Mouse (Mus musculus) midbrain, embryonic 14.5 days (tissue): Measurements from ENCODE around the gene Gins2. TPM values are rescaled to one million over a fixed set of nuclear protein-coding genes. Genes with fewer than 3 reads are reported as not detected.
A peak's percentile ranks its signal among the peaks of the same experiment; 100 is the strongest.

Experiments
- ATAC-seq: fragments of 200-750 bp; cut with Nextera tagmentation; 2 replicates; pipeline ENCODE4 v1.8.0; 2017; ENCODE audit warnings: moderate number of reproducible peaks, moderate library complexity; ENCODE audit not compliant: low FRiP score, low TSS enrichment
- DNase-seq: peaks from one replicate; pipeline ENCODE4 v3.0.0-alpha.2; 2015
- H3K27ac ChIP-seq: fragments of 300-500 bp; sonication (generic); replicated peaks from 2 replicates; pipeline ENCODE4 v1.5.1; 2014; ENCODE audit warnings: mild to moderate bottlenecking, low read depth, low read length, moderate library complexity
- H3K27me3 ChIP-seq: fragments of 300-500 bp; sonication (generic); 2 replicates; pipeline ENCODE4 v1.6.1; 2014; ENCODE audit warnings: low read length, control low read depth, mixed read lengths; ENCODE audit not compliant: control insufficient read depth, insufficient read depth
- H3K36me3 ChIP-seq: fragments of 300-500 bp; sonication (generic); 2 replicates; pipeline ENCODE4 v1.6.1; 2014; ENCODE audit warnings: low read length, control low read depth; ENCODE audit not compliant: control insufficient read depth, insufficient read depth
- H3K4me1 ChIP-seq: fragments of 300-500 bp; sonication (generic); 2 replicates; pipeline ENCODE4 v1.6.1; 2014; ENCODE audit warnings: mild to moderate bottlenecking, antibody characterized with exemption, low read length, control low read depth; ENCODE audit not compliant: control insufficient read depth, insufficient read depth
- H3K4me2 ChIP-seq: fragments of 300-500 bp; sonication (generic); 2 replicates; pipeline ENCODE4 v1.6.1; 2014; ENCODE audit warnings: mild to moderate bottlenecking, low read length, moderate library complexity
- H3K4me3 ChIP-seq: fragments of 300-500 bp; sonication (generic); replicated peaks from 2 replicates; pipeline ENCODE4 v1.5.1; 2014; ENCODE audit warnings: low read depth, low read length
- H3K9ac ChIP-seq: fragments of 300-500 bp; sonication (generic); replicated peaks from 2 replicates; pipeline ENCODE4 v1.6.1; 2014; ENCODE audit warnings: mild to moderate bottlenecking, low read length, moderate library complexity
- H3K9me3 ChIP-seq: fragments of 300-500 bp; sonication (generic); 2 replicates; pipeline ENCODE4 v1.6.1; 2016; ENCODE audit warnings: low read length, control low read depth, mixed read lengths; ENCODE audit not compliant: control insufficient read depth
- WGBS: fragments of 180-500 bp; shearing (Covaris S2); extraction: QIAGEN DNeasy Blood & Tissue Kit; methylation state at CpG from one replicate; pipeline ENCODE4 v1.1.7; 2014; 5-methylcytosine and 5-hydroxymethylcytosine counted together
- polyA plus RNA-seq: library from polyadenylated mRNA; unstranded; fragments of >200 nt; fragmentation: Nextera tagmentation; extraction: Ambion mirVana; gene quantifications from 2 replicates; pipeline ENCODE4 v1.2.1, GENCODE M21; 2014

Gins2 gene
- polyA plus RNA-seq, 1 experiment from 2014 or later = 23.7 TPM

GRCm38 (mm10) chr8:120591587-120592292 lies 2.6 kb upstream of the Gins2 start:
- no peak overlapping the region for H3K4me3 ChIP-seq
- no peak overlapping the region for H3K4me2 ChIP-seq
- ATAC-seq = no peak
- H3K27ac ChIP-seq = no peak overlapping the region
- H3K4me1 ChIP-seq = peaks cover 4% of the 10 kb centered on the region
- H3K9ac ChIP-seq = no peak overlapping the region
- 85% methylated on average over 10 of the region's 10 CpGs for WGBS
- H3K27me3 ChIP-seq = no peaks in the 10 kb centered on the region
- no peaks in the 10 kb centered on the region for H3K9me3 ChIP-seq
- no peaks in the 10 kb centered on the region for H3K36me3 ChIP-seq
- no peak for DNase-seq

- H3K27ac ChIP-seq = peak overlapping the region; percentile 70; the same call in 1 of the 2 replicates
- H3K27me3 ChIP-seq = no peaks in the 10 kb centered on the region
- peaks cover 4% of the 10 kb centered on the region for H3K4me1 ChIP-seq
- no peak for DNase-seq
- H3K36me3 ChIP-seq = no peaks in the 10 kb centered on the region
- 61% methylated on average over 2 of the region's 2 CpGs for WGBS
- no peaks in the 10 kb centered on the region for H3K9me3 ChIP-seq
- H3K9ac ChIP-seq = peak overlapping the region; percentile 42; the same call in 1 of the 2 replicates
- peak overlapping the region; percentile 90 for H3K4me2 ChIP-seq
- peak overlapping the region; percentile 54 for H3K4me3 ChIP-seq
- ATAC-seq = no peak
Observed at GRCm38 (mm10) chr8:120589921-120590320, 817 bp upstream of the Gins2 start.

DNA sequence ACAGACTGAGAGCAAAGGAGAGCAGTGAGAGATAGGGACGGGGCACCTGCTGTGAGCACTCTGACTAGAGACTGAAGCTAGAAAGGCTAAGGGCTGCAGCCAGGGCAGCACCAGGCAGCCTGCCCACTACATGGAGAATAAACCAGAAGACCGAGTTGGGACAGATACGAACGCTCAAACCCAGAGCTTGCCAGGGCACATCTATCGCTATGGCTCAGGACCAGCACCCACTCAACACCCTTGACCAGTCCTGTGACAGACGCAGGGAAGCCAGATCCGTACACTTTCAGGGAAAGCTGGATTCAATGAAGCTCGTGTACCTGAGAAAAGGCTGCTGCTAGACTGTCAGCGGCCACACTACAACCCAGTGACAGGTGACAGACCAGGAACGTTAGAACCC lies 3.6 kb downstream of the Gins2 start:
- no peak overlapping the region for H3K4me3 ChIP-seq
- no peak for ATAC-seq
- H3K4me1 ChIP-seq = peaks cover 4% of the 10 kb centered on the region
- H3K27me3 ChIP-seq = no peaks in the 10 kb centered on the region
- no peak for DNase-seq
- no peak overlapping the region for H3K4me2 ChIP-seq
- H3K9me3 ChIP-seq = no peaks in the 10 kb centered on the region
- WGBS = 95% methylated on average over 10 of the region's 10 CpGs
- H3K9ac ChIP-seq = no peak overlapping the region
- no peak overlapping the region for H3K27ac ChIP-seq
- peaks cover 16% of the 10 kb centered on the region for H3K36me3 ChIP-seq

DNA sequence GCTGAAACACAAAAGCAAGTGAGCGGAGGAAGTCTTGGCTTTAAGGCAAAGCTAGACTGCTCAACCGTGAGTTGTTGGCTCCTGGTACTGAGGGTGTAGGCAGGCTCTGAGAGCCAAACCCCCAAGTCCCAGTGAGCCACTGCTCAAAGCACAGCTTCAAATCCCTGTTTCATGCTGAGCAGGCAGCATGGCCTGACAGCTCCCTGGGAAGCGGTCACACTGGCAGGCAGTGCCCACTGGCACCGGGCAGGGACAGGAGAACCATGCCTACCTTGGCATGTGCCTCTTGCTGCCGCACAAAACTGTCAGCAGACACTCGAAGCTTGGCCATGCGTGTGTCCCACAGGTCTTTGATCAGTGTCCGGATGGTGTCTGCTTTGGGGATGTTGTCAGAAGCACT lies 7.3 kb downstream of the Gins2 start:
- H3K36me3 ChIP-seq = peaks cover 52% of the 10 kb centered on the region
- H3K4me3 ChIP-seq = no peak overlapping the region
- DNase-seq (no peak), ATAC-seq (no peak)
- no peaks in the 10 kb centered on the region for H3K27me3 ChIP-seq
- no peak overlapping the region for H3K9ac ChIP-seq
- 88% methylated on average over 8 of the region's 8 CpGs for WGBS
- no peak overlapping the region for H3K27ac ChIP-seq
- no peaks in the 10 kb centered on the region for H3K4me1 ChIP-seq
- H3K9me3 ChIP-seq = no peaks in the 10 kb centered on the region
- H3K4me2 ChIP-seq = no peak overlapping the region

DNA sequence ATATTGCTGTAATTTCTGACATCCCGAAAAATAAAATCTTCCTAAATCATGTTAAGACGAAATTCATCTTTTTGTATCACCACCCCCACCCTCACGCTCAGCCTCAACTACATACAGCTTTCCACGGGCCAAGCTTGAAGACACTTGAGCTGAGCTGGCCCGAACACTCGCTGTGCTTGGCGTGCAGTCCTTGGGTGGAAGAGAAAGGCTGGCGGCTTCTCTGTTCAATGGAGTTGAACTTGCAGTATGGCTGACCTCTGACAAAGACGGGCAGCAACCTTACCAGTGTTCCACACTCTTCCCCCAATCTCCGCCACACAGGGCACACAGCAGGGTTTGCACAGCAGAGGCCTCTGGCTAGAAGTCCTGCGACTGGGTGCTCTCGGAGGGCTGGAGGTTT lies 7.8 kb downstream of the Gins2 start:
- Histone ChIP-seq H3K27ac (no peak overlapping the region), H3K9ac (no peak overlapping the region), H3K4me2 (no peak overlapping the region), H3K4me1 (no peaks in the 10 kb centered on the region), H3K36me3 (peaks cover 57% of the 10 kb centered on the region), H3K27me3 (no peaks in the 10 kb centered on the region), H3K4me3 (no peak overlapping the region), H3K9me3 (no peaks in the 10 kb centered on the region)
- DNase-seq (no peak), ATAC-seq (no peak)
- 92% methylated on average over 12 of the region's 12 CpGs for WGBS

DNA sequence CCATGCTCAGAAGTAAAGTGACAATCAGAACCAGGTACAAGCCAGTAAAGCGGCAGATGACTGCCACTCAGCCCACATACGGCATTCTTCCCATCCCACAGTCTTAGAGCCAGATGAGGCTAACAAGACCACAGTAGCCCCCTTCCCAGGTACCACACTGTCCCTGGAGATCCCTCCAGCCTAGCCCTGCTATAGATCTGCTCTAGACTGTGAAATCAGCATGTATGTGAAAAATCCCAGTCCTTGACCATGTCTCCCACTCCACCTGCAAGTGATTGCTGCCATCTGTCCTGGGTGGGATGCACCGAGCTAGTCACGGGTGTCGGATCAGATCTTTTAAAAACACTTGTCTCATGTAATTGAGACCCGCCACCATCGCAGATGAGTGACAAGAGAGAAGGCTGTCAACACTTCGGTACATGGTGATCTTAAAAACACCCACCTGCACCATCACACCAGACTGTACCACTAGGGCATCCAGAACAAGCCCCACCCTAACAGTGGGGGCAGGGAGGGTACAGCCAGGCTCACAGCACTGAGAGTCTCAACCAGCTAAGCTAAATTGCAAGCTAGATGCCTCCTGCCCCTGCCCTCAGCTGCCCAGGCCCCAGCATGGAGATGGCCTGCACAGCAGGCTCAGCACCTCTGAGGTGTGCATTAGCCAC lies 8.6 kb downstream of the Gins2 start:
- Histone ChIP-seq H3K27ac (no peak overlapping the region), H3K9ac (no peak overlapping the region), H3K4me1 (no peaks in the 10 kb centered on the region), H3K4me3 (no peak overlapping the region), H3K4me2 (no peak overlapping the region), H3K27me3 (no peaks in the 10 kb centered on the region), H3K36me3 (peaks cover 66% of the 10 kb centered on the region), H3K9me3 (no peaks in the 10 kb centered on the region)
- ATAC-seq (no peak), DNase-seq (no peak)
- WGBS = 91% methylated on average over 8 of the region's 8 CpGs

DNA sequence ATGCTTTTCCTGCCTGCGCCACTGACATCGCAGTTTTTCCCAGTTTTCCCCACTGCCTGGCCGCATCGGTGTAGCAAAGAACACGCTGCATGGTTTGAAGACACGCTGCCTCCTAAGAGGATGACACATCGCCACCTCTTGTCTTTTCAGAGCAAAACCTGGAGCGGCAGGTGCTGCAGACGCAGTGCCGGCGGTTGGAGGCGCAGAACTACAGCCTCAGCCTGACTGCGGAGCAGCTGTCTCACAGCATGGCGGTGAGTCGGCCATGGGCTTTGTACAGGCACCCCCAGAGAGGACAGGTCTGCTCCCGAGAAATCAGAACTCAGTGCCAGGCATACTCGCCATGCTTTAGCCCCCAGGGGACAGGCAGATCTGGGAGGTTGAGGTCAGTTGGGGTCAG lies 11.3 kb downstream of the Gins2 start:
- no peaks in the 10 kb centered on the region for H3K4me1 ChIP-seq
- no peak overlapping the region for H3K4me2 ChIP-seq
- no peak for DNase-seq
- H3K9ac ChIP-seq = no peak overlapping the region
- no peaks in the 10 kb centered on the region for H3K27me3 ChIP-seq
- peaks cover 92% of the 10 kb centered on the region for H3K36me3 ChIP-seq
- 82% methylated on average over 17 of the region's 17 CpGs for WGBS
- no peak for ATAC-seq
- 0 out of 2 replicates have a peak overlapping the region, but pooled peaks have one; percentile 3 for H3K27ac ChIP-seq
- no peak overlapping the region for H3K4me3 ChIP-seq
- H3K9me3 ChIP-seq = no peaks in the 10 kb centered on the region

- Histone ChIP-seq H3K9ac (no peak overlapping the region), H3K36me3 (peaks cover 99% of the 10 kb centered on the region), H3K4me3 (no peak overlapping the region), H3K9me3 (no peaks in the 10 kb centered on the region), H3K4me1 (no peaks in the 10 kb centered on the region), H3K27ac (no peak overlapping the region), H3K4me2 (no peak overlapping the region), H3K27me3 (no peaks in the 10 kb centered on the region)
- WGBS = 54% methylated on average over 9 of the region's 9 CpGs
- no peak for DNase-seq
- ATAC-seq = no peak
Observed at GRCm38 (mm10) chr8:120575801-120576200, 13.3 kb downstream of the Gins2 start.

DNA sequence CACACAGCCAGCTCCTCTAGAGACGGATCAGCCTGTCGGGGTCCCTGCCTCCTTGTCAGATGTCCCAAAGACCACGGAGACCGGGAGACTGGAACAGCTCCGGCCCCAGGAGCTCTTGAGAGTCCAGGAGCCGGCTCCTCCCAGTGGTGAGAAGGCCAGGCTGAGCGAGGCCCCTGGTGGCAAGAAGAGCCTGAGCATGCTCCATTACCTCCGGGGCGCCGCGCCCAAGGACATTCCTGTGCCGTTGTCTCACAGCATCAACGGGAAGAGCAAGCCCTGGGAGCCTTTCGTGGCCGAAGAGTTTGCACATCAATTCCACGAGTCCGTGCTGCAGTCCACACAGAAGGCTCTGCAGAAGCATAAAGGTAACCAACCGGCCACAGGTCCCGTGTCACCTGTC lies 14.2 kb downstream of the Gins2 start:
- Histone ChIP-seq H3K4me3 (no peak overlapping the region), H3K4me2 (no peak overlapping the region), H3K9ac (no peak overlapping the region), H3K27me3 (no peaks in the 10 kb centered on the region), H3K9me3 (no peaks in the 10 kb centered on the region), H3K4me1 (no peaks in the 10 kb centered on the region), H3K27ac (no peak overlapping the region), H3K36me3 (peaks cover 94% of the 10 kb centered on the region)
- DNase-seq (no peak), ATAC-seq (no peak)
- 76% methylated on average over 19 of the region's 19 CpGs for WGBS
